Mouse (Mus musculus) heart, embryonic 16.5 days (tissue): ENCODE measurements at regions not wholly inside any gene's neighbourhood (a gene's known extent, or its start where the extent isn't known, plus 50 kb on each side); places are given as distances from the start of the nearest gene placed in this dataset.

ENCODE experiments used
- ATAC-seq: fragments of 200-750 bp; cut with Nextera tagmentation; replicated peaks from 2 replicates; pipeline ENCODE4 v1.8.0; 2017; ENCODE audit warnings: moderate number of reproducible peaks; ENCODE audit not compliant: insufficient read depth, low FRiP score; ENCODE audit errors: extremely low read depth
- H3K27ac ChIP-seq: fragments of 300-500 bp; sonication (generic); 2 replicates; pipeline ENCODE4 v1.5.1; 2014; ENCODE audit warnings: mild to moderate bottlenecking, low read length, control low read depth, moderate library complexity
- H3K27me3 ChIP-seq: fragments of 300-500 bp; sonication (generic); 2 replicates; pipeline ENCODE4 v1.6.1; 2014; ENCODE audit warnings: low read length, mixed read lengths; ENCODE audit not compliant: control insufficient read depth, insufficient read depth
- H3K36me3 ChIP-seq: fragments of 300-500 bp; sonication (generic); 2 replicates; pipeline ENCODE4 v1.6.1; 2014; ENCODE audit not compliant: control insufficient read depth, insufficient read depth
- H3K4me1 ChIP-seq: fragments of 300-500 bp; sonication (generic); 2 replicates; pipeline ENCODE4 v1.6.1; 2014; ENCODE audit warnings: low read length, mixed read lengths; ENCODE audit not compliant: control insufficient read depth, insufficient read depth
- H3K4me2 ChIP-seq: fragments of 300-500 bp; sonication (generic); 2 replicates; pipeline ENCODE4 v1.6.1; 2014; ENCODE audit warnings: low read depth, mild to moderate bottlenecking, control low read depth, low read length
- H3K4me3 ChIP-seq: fragments of 300-500 bp; sonication (generic); 2 replicates; pipeline ENCODE4 v1.5.1; 2014; ENCODE audit warnings: mild to moderate bottlenecking, control low read depth, low read length
- H3K9ac ChIP-seq: fragments of 300-500 bp; sonication (generic); 2 replicates; pipeline ENCODE4 v1.6.1; 2014; ENCODE audit warnings: low read length, control low read depth
- H3K9me3 ChIP-seq: fragments of 300-500 bp; sonication (generic); replicated peaks from 2 replicates; pipeline ENCODE4 v1.6.1; 2016; ENCODE audit warnings: low read length; ENCODE audit not compliant: control insufficient read depth
- WGBS: fragments of 180-500 bp; shearing (Covaris S2); extraction: QIAGEN DNeasy Blood & Tissue Kit; methylation state at CpG from one replicate; pipeline ENCODE4 v1.1.7; 2014; 5-methylcytosine and 5-hydroxymethylcytosine counted together

DNA sequence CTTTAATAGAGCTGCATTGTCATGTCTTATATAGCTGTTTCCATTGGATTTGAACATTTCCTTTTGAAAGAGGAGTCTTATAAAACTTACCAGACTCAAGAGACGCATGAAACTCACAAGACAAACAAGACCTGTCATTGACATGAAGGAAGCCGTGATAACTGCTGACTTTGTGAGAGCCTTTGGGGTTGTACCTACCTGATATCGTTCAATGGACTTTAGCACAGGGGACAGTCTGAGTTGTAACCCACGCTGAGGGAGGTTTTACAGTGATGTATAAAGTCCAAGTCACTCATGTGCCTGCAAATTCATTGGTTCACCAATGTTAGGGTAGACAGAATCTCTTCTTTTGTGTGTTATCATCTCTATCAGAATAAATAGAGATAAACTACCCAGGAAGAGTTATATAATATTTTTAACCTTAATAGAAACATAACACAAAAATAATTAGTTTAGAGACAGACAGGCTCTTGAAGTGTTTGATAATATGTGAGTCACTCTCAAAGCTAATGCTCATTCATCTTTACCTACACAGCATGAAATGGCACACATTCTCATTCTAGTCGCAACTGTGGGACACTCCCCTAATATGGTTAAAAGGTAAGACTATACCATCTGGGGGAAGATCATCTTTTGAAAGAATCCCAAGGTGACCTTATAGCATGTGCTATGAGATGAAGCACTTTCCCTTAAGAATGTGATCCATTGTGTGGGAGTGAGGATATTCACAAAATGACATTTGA, 54.4 kb upstream of the Mrps30 start:
- ATAC-seq, result no peak
- Histone ChIP-seq H3K4me2 (no peak overlapping the region), H3K4me1 (no peaks in the 10 kb centered on the region), H3K9ac (no peak overlapping the region), H3K9me3 (no peaks in the 10 kb centered on the region), H3K27ac (no peak overlapping the region), H3K27me3 (no peaks in the 10 kb centered on the region), H3K4me3 (no peak overlapping the region), H3K36me3 (no peaks in the 10 kb centered on the region)
- WGBS, result 75% methylated on average over 5 of the region's 5 CpGs
